Mouse (Mus musculus): Measurements from ENCODE around the gene Rsg1. TPM values are rescaled to one million over a fixed set of nuclear protein-coding genes. Genes with fewer than 3 reads are reported as not detected.
A peak's percentile ranks its signal among the peaks of the same experiment; 100 is the strongest.

Rsg1 gene
- polyA plus RNA-seq, 1 experiment from 2014 or later, result 4.9 TPM

GRCm38 (mm10) chr4:141259413-141259812 lies 45.7 kb downstream of the Rsg1 start:
- no peaks in the 10 kb centered on the region for H3K36me3 ChIP-seq (ENCODE audit: control insufficient read depth, insufficient read depth, low read length)
- no peaks in the 10 kb centered on the region for H3K27me3 ChIP-seq (replicated peaks; ENCODE audit: control insufficient read depth, insufficient read depth, low read length)
- no peaks in the 10 kb centered on the region for H3K9me3 ChIP-seq (ENCODE audit: control insufficient read depth, low read length)
- no peak overlapping the region for H3K27ac ChIP-seq (ENCODE audit: low read depth)
- H3K4me2 ChIP-seq (ENCODE audit: low read length), result no peak overlapping the region
- peaks cover 5% of the 10 kb centered on the region for H3K4me1 ChIP-seq (replicated peaks; ENCODE audit: control insufficient read depth, insufficient read depth, low read length)
- DNase-seq (ENCODE audit: low spot score) (no peak), ATAC-seq (replicated peaks; ENCODE audit: low FRiP score, low TSS enrichment, low read depth) (no peak)
- 76% methylated on average over 12 of the region's 12 CpGs for WGBS
- no peak overlapping the region for H3K9ac ChIP-seq (ENCODE audit: low read length)
- H3K4me3 ChIP-seq (ENCODE audit: low read depth, low read length), result no peak overlapping the region

DNA sequence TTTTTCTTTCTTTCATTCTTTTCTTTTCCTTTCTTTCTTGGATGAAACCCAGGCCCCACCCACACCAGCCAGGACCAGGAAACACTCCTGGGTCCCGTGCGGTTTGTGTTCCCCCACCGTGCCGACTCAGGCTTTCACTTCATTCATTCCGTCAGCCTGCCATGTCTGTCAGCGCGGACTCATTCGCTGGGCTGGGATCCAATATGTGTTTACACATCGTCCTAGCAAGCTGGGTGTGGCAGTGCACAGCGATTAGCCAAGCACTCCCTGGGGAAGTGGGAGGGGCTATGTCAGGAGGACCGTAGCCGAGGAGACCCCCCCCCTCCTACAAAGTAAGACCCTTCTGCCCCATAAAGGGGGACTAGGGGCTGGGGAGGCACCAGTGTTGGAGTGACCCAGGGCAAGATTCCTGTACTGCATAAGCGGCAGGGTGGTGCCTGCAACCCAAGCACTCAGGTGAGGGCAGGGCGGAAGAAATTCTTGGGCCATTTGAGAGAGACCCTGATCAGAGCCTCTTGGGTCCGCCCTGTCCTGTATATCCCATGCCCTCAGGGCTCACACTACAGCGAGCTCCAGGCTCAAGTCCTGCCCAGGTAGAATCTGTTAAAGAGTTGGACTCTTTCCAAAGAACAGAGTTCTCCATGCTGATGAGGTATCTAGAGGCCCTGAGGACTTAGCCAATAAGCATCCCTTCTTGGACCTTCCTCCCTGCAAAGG lies 46.4 kb downstream of the Rsg1 start:
- H3K4me1 ChIP-seq (replicated peaks; ENCODE audit: control insufficient read depth, insufficient read depth, low read length), result peaks cover 3% of the 10 kb centered on the region
- WGBS, result 54% methylated on average over 16 of the region's 16 CpGs
- no peak overlapping the region for H3K9ac ChIP-seq (ENCODE audit: low read length)
- H3K4me3 ChIP-seq (ENCODE audit: low read depth, low read length), result no peak overlapping the region
- H3K9me3 ChIP-seq (ENCODE audit: control insufficient read depth, low read length), result no peaks in the 10 kb centered on the region
- H3K36me3 ChIP-seq (ENCODE audit: control insufficient read depth, insufficient read depth, low read length), result no peaks in the 10 kb centered on the region
- peak overlapping the region; percentile 25 for H3K4me2 ChIP-seq (ENCODE audit: low read length)
- H3K27me3 ChIP-seq (replicated peaks; ENCODE audit: control insufficient read depth, insufficient read depth, low read length), result no peaks in the 10 kb centered on the region
- no peak for DNase-seq (ENCODE audit: low spot score)
- peak; percentile 59 for ATAC-seq (replicated peaks; ENCODE audit: low FRiP score, low TSS enrichment, low read depth)
- no peak overlapping the region for H3K27ac ChIP-seq (ENCODE audit: low read depth)

DNA sequence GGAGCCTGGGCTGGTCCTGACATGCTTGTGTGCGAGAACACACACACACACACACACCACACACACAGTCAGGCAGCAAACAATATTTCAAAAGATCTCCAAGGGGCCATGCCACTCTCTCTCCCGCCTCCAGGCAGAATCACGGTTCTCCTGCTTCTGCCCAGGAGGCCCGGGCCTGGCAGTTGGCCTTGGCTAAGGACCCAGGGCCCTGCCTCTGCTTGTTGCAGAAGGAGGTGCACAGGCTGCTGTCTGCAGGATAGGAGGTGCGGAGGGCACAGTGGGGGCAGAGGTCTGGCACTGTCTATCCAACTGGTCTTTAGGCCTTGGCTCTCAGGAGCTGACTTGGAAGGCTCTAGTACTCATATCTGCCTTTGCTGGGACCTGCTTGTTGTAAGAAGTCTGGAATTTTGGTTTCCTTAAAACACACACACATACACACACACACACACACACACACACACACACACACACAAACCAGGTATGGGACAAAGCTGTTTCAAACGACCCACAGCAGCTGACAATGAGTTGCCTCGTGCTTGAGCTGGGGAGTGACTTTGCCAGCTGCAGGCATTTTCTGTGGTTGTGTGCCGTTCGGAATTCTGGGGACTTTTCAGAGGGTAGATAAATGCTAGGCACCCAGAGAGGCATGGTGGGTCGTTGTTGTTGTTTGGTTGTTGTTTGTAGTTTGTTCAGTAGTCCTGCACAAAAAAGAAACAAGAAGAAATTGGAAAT lies 49.3 kb downstream of the Rsg1 start:
- Histone ChIP-seq H3K4me3 (ENCODE audit: low read depth, low read length) (no peak overlapping the region), H3K36me3 (ENCODE audit: control insufficient read depth, insufficient read depth, low read length) (no peaks in the 10 kb centered on the region), H3K27me3 (replicated peaks; ENCODE audit: control insufficient read depth, insufficient read depth, low read length) (no peaks in the 10 kb centered on the region), H3K4me2 (ENCODE audit: low read length) (no peak overlapping the region), H3K4me1 (replicated peaks; ENCODE audit: control insufficient read depth, insufficient read depth, low read length) (peaks cover 3% of the 10 kb centered on the region), H3K9me3 (ENCODE audit: control insufficient read depth, low read length) (no peaks in the 10 kb centered on the region), H3K27ac (ENCODE audit: low read depth) (no peak overlapping the region), H3K9ac (ENCODE audit: low read length) (no peak overlapping the region)
- DNase-seq (ENCODE audit: low spot score), result no peak
- WGBS, result 78% methylated on average over 10 of the region's 10 CpGs
- ATAC-seq (replicated peaks; ENCODE audit: low FRiP score, low TSS enrichment, low read depth), result no peak

DNA sequence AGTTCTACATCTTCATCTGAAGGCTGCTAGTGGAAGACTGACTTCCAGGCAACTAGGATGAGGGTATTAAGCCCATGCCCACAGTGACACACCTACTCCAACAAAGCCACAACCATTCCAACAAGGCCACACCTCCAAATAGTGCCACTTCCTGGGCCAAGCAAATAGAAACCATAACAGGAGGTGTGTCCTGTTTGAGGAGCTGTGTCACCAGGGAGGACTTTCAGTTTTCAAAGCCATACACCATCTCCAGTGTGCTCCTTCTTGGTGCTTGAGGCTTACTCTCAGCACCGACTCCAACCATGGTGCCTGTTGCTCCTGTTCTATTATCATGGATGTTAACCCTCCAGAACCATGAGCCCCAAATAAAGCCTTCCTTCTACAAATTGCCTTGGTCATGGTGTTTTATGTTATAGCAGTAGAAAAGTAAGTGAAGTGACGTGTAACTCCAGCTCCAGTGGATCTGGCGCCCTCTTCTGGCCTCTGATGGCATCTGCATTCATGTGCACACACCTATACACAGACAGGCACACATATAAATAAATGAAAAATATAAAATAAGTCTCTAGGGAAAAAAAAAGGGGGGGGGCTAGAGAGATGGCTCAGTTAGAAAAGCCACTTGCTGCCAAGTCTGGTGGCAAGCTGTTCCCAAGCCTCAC lies 52.4 kb downstream of the Rsg1 start:
- Histone ChIP-seq H3K9ac (ENCODE audit: low read length) (no peak overlapping the region), H3K4me2 (ENCODE audit: low read length) (no peak overlapping the region), H3K4me1 (replicated peaks; ENCODE audit: control insufficient read depth, insufficient read depth, low read length) (no peaks in the 10 kb centered on the region), H3K27ac (ENCODE audit: low read depth) (no peak overlapping the region), H3K36me3 (ENCODE audit: control insufficient read depth, insufficient read depth, low read length) (no peaks in the 10 kb centered on the region), H3K27me3 (replicated peaks; ENCODE audit: control insufficient read depth, insufficient read depth, low read length) (no peaks in the 10 kb centered on the region), H3K4me3 (ENCODE audit: low read depth, low read length) (no peak overlapping the region), H3K9me3 (ENCODE audit: control insufficient read depth, low read length) (0 out of 2 replicates have a peak, but pooled peaks cover 3% of the 10 kb centered on the region)
- 79% methylated on average over 3 of the region's 3 CpGs for WGBS
- ATAC-seq (replicated peaks; ENCODE audit: low FRiP score, low TSS enrichment, low read depth) (no peak), DNase-seq (ENCODE audit: low spot score) (no peak)

DNA sequence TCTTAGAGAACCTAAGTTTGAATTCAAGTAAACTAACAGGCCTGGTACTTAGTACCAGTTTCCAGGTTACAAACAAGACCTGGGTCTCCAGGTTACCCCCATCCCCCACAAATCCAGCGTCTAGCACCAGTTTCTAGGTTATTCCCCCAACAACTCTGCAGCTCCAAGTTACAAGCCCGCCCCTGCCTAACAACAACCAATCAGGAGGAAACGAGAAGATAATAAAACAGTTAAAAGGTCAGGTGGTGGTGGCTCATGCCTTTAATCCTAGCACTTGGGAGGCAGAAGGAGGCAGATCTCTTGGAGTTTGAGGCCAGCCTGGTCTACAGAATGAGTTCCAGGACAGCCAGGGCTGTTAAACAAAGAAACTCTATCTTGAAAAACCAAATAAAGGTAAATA lies 53.5 kb downstream of the Rsg1 start:
- Histone ChIP-seq H3K9me3 (ENCODE audit: control insufficient read depth, low read length) (0 out of 2 replicates have a peak, but pooled peaks cover 3% of the 10 kb centered on the region), H3K4me1 (replicated peaks; ENCODE audit: control insufficient read depth, insufficient read depth, low read length) (peaks cover 6% of the 10 kb centered on the region; the same call in 1 of the 2 replicates), H3K36me3 (ENCODE audit: control insufficient read depth, insufficient read depth, low read length) (no peaks in the 10 kb centered on the region), H3K9ac (ENCODE audit: low read length) (no peak overlapping the region), H3K27ac (ENCODE audit: low read depth) (no peak overlapping the region), H3K27me3 (replicated peaks; ENCODE audit: control insufficient read depth, insufficient read depth, low read length) (no peaks in the 10 kb centered on the region), H3K4me2 (ENCODE audit: low read length) (no peak overlapping the region), H3K4me3 (ENCODE audit: low read depth, low read length) (no peak overlapping the region)
- ATAC-seq (replicated peaks; ENCODE audit: low FRiP score, low TSS enrichment, low read depth), result no peak
- WGBS, result 71% methylated on average over 3 of the region's 3 CpGs
- DNase-seq (ENCODE audit: low spot score), result no peak

DNA sequence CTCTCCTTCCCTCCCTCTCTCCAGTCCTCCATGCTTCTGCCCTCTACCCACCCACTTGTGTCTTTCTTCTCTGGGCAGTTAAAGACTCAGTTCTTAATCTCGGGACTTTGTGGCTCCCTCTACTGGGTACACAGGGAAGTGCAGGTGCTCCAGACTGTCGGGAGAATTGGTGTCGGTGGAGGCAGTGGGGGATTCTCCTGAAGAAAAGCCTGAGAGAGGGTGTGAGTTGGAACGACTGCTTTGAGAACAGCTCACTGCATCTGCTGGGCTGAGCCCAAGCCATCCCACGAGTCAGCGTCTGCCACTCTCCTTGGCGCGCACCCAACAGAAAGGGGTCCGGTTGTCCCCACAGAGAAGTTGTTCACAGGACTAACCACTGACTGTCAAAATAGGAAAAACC lies 54.1 kb downstream of the Rsg1 start:
- Histone ChIP-seq H3K4me1 (replicated peaks; ENCODE audit: control insufficient read depth, insufficient read depth, low read length) (peaks cover 6% of the 10 kb centered on the region; the same call in 1 of the 2 replicates), H3K36me3 (ENCODE audit: control insufficient read depth, insufficient read depth, low read length) (no peaks in the 10 kb centered on the region), H3K9ac (ENCODE audit: low read length) (no peak overlapping the region), H3K27ac (ENCODE audit: low read depth) (no peak overlapping the region), H3K9me3 (ENCODE audit: control insufficient read depth, low read length) (0 out of 2 replicates have a peak, but pooled peaks cover 3% of the 10 kb centered on the region), H3K4me2 (ENCODE audit: low read length) (no peak overlapping the region), H3K27me3 (replicated peaks; ENCODE audit: control insufficient read depth, insufficient read depth, low read length) (no peaks in the 10 kb centered on the region), H3K4me3 (ENCODE audit: low read depth, low read length) (no peak overlapping the region)
- ATAC-seq (replicated peaks; ENCODE audit: low FRiP score, low TSS enrichment, low read depth) (no peak), DNase-seq (ENCODE audit: low spot score) (no peak)
- 47% methylated on average over 9 of the region's 9 CpGs for WGBS

DNA sequence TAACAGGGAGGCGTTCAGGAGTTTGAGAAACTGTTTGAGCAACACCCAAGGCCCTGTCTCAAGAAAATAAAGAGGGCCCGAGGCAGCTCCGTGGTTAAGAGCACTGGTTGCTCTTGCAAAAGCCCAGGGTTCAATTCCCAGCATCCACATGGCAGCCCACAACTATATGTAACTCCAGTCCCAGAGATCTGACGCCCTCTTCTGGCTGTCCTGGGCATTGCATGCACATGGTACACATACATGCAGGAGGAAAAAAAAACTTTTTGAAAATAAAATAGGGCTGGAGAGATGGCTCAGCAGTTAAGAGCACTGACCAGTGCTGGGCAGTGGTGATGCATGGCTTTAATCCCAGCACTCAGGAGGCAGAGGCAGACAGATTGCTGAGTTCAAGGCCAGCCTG lies 54.6 kb downstream of the Rsg1 start:
- Histone ChIP-seq H3K27me3 (replicated peaks; ENCODE audit: control insufficient read depth, insufficient read depth, low read length) (no peaks in the 10 kb centered on the region), H3K27ac (ENCODE audit: low read depth) (no peak overlapping the region), H3K4me1 (replicated peaks; ENCODE audit: control insufficient read depth, insufficient read depth, low read length) (peaks cover 10% of the 10 kb centered on the region; the same call in 1 of the 2 replicates), H3K4me2 (ENCODE audit: low read length) (no peak overlapping the region), H3K9me3 (ENCODE audit: control insufficient read depth, low read length) (0 out of 2 replicates have a peak, but pooled peaks cover 3% of the 10 kb centered on the region), H3K9ac (ENCODE audit: low read length) (no peak overlapping the region), H3K36me3 (ENCODE audit: control insufficient read depth, insufficient read depth, low read length) (no peaks in the 10 kb centered on the region), H3K4me3 (ENCODE audit: low read depth, low read length) (no peak overlapping the region)
- ATAC-seq (replicated peaks; ENCODE audit: low FRiP score, low TSS enrichment, low read depth) (no peak), DNase-seq (ENCODE audit: low spot score) (no peak)
- 85% methylated on average over 4 of the region's 4 CpGs for WGBS

DNA sequence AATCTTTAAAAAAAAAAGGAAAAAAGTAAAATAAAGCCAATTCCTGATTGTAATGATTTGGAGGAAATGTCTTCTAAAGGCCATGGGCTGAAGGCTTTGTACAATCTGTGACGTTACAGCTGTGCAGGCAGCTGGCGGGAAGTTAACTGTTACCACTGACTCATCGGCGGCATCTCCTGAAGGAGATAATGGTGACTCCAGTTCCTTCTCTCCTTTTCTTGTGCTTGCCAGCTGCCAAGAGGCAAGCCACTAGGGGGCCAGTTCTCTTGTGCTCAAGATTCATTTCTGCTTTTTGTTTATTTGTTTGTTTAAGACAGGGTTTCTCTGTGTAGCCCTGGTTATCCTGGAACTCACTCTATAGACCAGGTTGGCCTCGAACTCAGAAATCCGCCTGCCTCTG lies 55.3 kb downstream of the Rsg1 start:
- H3K27me3 ChIP-seq (replicated peaks; ENCODE audit: control insufficient read depth, insufficient read depth, low read length), result no peaks in the 10 kb centered on the region
- no peaks in the 10 kb centered on the region for H3K36me3 ChIP-seq (ENCODE audit: control insufficient read depth, insufficient read depth, low read length)
- no peak overlapping the region for H3K4me2 ChIP-seq (ENCODE audit: low read length)
- H3K4me1 ChIP-seq (replicated peaks; ENCODE audit: control insufficient read depth, insufficient read depth, low read length), result peaks cover 13% of the 10 kb centered on the region; the same call in 1 of the 2 replicates
- WGBS, result 81% methylated on average over 6 of the region's 6 CpGs
- ATAC-seq (replicated peaks; ENCODE audit: low FRiP score, low TSS enrichment, low read depth) (no peak), DNase-seq (ENCODE audit: low spot score) (no peak)
- H3K27ac ChIP-seq (ENCODE audit: low read depth), result no peak overlapping the region
- H3K4me3 ChIP-seq (ENCODE audit: low read depth, low read length), result no peak overlapping the region
- H3K9me3 ChIP-seq (ENCODE audit: control insufficient read depth, low read length), result 0 out of 2 replicates have a peak, but pooled peaks cover 3% of the 10 kb centered on the region
- H3K9ac ChIP-seq (ENCODE audit: low read length), result no peak overlapping the region

Data from intestine, embryonic 14.5 days (tissue).